Mouse (Mus musculus) stomach, postnatal 0 days (tissue): ENCODE measurements around the gene Olfr815. TPM values are rescaled to one million over a fixed set of nuclear protein-coding genes. Genes with fewer than 3 reads are reported as not detected.

Source experiments
- ATAC-seq: fragments of 200-750 bp; cut with Nextera tagmentation; 2 replicates; pipeline ENCODE4 v1.8.0; 2017; ENCODE audit not compliant: low FRiP score, low TSS enrichment
- DNase-seq: peaks from one replicate; pipeline ENCODE4 v3.0.0-alpha.2; 2016; ENCODE audit warnings: low spot score
- H3K27ac ChIP-seq: fragments of 300-500 bp; sonication (generic); replicated peaks from 2 replicates; pipeline ENCODE4 v1.5.1; 2014; ENCODE audit warnings: mild to moderate bottlenecking, control low read depth
- H3K27me3 ChIP-seq: fragments of 300-500 bp; sonication (generic); 2 replicates; pipeline ENCODE4 v1.6.1; 2014; ENCODE audit warnings: low read length; ENCODE audit not compliant: control insufficient read depth, insufficient read depth
- H3K36me3 ChIP-seq: fragments of 300-500 bp; sonication (generic); 2 replicates; pipeline ENCODE4 v1.6.1; 2014; ENCODE audit warnings: low read length, mixed read lengths; ENCODE audit not compliant: control insufficient read depth, insufficient read depth
- H3K4me1 ChIP-seq: fragments of 300-500 bp; sonication (generic); replicated peaks from 2 replicates; pipeline ENCODE4 v1.6.1; 2014; ENCODE audit warnings: antibody characterized with exemption; ENCODE audit not compliant: control insufficient read depth, insufficient read depth
- H3K4me2 ChIP-seq: fragments of 300-500 bp; sonication (generic); replicated peaks from 2 replicates; pipeline ENCODE4 v1.6.1; 2014; ENCODE audit warnings: low read depth, mild to moderate bottlenecking, control low read depth, moderate library complexity
- H3K4me3 ChIP-seq: fragments of 300-500 bp; sonication (generic); 2 replicates; pipeline ENCODE4 v1.5.1; 2014; ENCODE audit warnings: low read depth, low read length, control low read depth
- H3K9ac ChIP-seq: fragments of 300-500 bp; sonication (generic); 2 replicates; pipeline ENCODE4 v1.6.1; 2014; ENCODE audit warnings: mild to moderate bottlenecking, low read length, control low read depth, mixed read lengths
- H3K9me3 ChIP-seq: fragments of 300-500 bp; sonication (generic); 2 replicates; pipeline ENCODE4 v1.6.1; 2016; ENCODE audit warnings: low read length; ENCODE audit not compliant: control insufficient read depth
- CTCF ChIP-seq: IDR thresholded peaks from 2 replicates; pipeline ENCODE4 v1.5.1; 2016; ENCODE audit warnings: antibody characterized with exemption, low read depth, mild to moderate bottlenecking, moderate library complexity
- EP300 ChIP-seq: optimal IDR thresholded peaks from 2 replicates; pipeline ENCODE3; 2016; ENCODE audit warnings: antibody characterized with exemption
- polyA plus RNA-seq: library from polyadenylated mRNA; unstranded; fragments of >200 nt; fragmentation: Nextera tagmentation; extraction: Ambion mirVana; gene quantifications from 2 replicates; pipeline ENCODE4 v1.2.1, GENCODE M21; 2015

Gene Olfr815
- polyA plus RNA-seq, 1 experiment from 2014 or later: not detected

DNA sequence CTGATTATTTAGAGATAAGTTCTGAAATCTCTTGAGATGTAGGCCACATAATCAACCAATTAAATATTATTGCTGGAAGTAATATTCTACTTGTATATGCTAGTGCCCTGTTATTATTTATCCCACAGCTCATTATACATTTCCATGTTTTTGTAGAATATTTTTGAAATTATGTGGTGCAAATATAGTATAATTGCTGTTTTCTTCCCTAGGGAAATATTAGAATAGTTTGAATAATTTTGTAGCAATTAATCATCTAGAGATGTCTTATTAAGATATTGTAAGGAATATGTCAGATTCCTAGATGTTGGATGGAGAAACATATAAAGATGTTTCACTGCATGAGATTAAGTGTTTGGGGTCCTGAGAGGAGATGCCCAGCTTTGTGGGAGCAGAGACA, 50.6 kb downstream of the Olfr815 start, which contains the start of gene Olfr813:
Gene Olfr813, plus strand, starts transcription at position 301 of the 400 bp plus-strand sequence.
- Histone ChIP-seq H3K36me3 (no peaks in the 10 kb centered on the region), H3K4me3 (no peak within 1 kb of the TSS), H3K27ac (no peak within 1 kb of the TSS), H3K4me1 (no peaks in the 10 kb centered on the region), H3K4me2 (no peak within 1 kb of the TSS), H3K9ac (no peak within 1 kb of the TSS), H3K27me3 (no peaks in the 10 kb centered on the region), H3K9me3 (no peaks in the 10 kb centered on the region)
- TF ChIP-seq EP300: no peak
- no peak for TF ChIP-seq CTCF
- DNase-seq: no peak
- no peak for ATAC-seq

Other genes with a start within 250 kb of the Olfr815 start
- not detected in 2 replicates for gene Olfr800, start 248.2 kb downstream of the Olfr815 start, polyA plus RNA-seq
- 0.02 TPM in 1 of 2 replicates, not detected in the other for gene Olfr801, start 232.0 kb downstream of the Olfr815 start, polyA plus RNA-seq
- 0.06 TPM in 1 of 2 replicates, not detected in the other for gene Olfr802, start 217.7 kb downstream of the Olfr815 start, polyA plus RNA-seq
- gene Olfr803, start 211.6 kb downstream of the Olfr815 start, polyA plus RNA-seq: not detected in 2 replicates
- gene Olfr804, start 202.7 kb downstream of the Olfr815 start, polyA plus RNA-seq: not detected in 2 replicates
- gene Olfr805, start 176.5 kb downstream of the Olfr815 start, polyA plus RNA-seq: not detected in 2 replicates
- not detected in 2 replicates for gene Olfr806, start 163.9 kb downstream of the Olfr815 start, polyA plus RNA-seq
- gene Olfr807, start 148.1 kb downstream of the Olfr815 start, polyA plus RNA-seq: not detected in 2 replicates
- gene Olfr808, start 140.4 kb downstream of the Olfr815 start, polyA plus RNA-seq: 0.07 TPM in 1 of 2 replicates, not detected in the other
- gene Olfr809, start 131.2 kb downstream of the Olfr815 start, polyA plus RNA-seq: not detected in 2 replicates
- gene Olfr810, start 111.0 kb downstream of the Olfr815 start, polyA plus RNA-seq: not detected in 2 replicates
- not detected in 2 replicates for gene Olfr811, start 101.5 kb downstream of the Olfr815 start, polyA plus RNA-seq
- not detected in 2 replicates for gene Olfr812, start 59.8 kb downstream of the Olfr815 start, polyA plus RNA-seq
- gene Olfr813, start 50.5 kb downstream of the Olfr815 start, polyA plus RNA-seq: not detected in 2 replicates
- gene Olfr814, start 26.0 kb downstream of the Olfr815 start, polyA plus RNA-seq: not detected in 2 replicates
- gene Olfr816, start 9.7 kb upstream of the Olfr815 start, polyA plus RNA-seq: not detected in 2 replicates
- gene Olfr818, start 43.2 kb upstream of the Olfr815 start, polyA plus RNA-seq: not detected in 2 replicates
- not detected in 2 replicates for gene Olfr819, start 61.4 kb upstream of the Olfr815 start, polyA plus RNA-seq
- not detected in 2 replicates for gene Olfr247, start 70.3 kb upstream of the Olfr815 start, polyA plus RNA-seq
- gene Gm10310, start 79.2 kb upstream of the Olfr815 start, polyA plus RNA-seq: 0.02 TPM in 1 of 2 replicates, not detected in the other
- gene Olfr820, start 106.8 kb upstream of the Olfr815 start, polyA plus RNA-seq: not detected in 2 replicates
- gene Olfr821, start 124.5 kb upstream of the Olfr815 start, polyA plus RNA-seq: not detected in 2 replicates
- 0.04 TPM in 1 of 2 replicates, not detected in the other for gene Olfr822, start 165.3 kb upstream of the Olfr815 start, polyA plus RNA-seq
- gene Olfr823, start 209.5 kb upstream of the Olfr815 start, polyA plus RNA-seq: not detected in 2 replicates
- gene Olfr824, start 224.1 kb upstream of the Olfr815 start, polyA plus RNA-seq: not detected in 2 replicates